Mouse (Mus musculus) cerebellum, adult 11-12 months (tissue): ENCODE measurements around the gene Gm5416.
"Not testable (repeated sequence)": the region's sequence is repeated elsewhere in the genome, so short reads cannot be mapped to it uniquely, and the experiment has no call there.

Experiments used
- DNase-seq: peaks from one replicate; pipeline ENCODE4 v3.0.0; 2022

The Gm5416 gene

DNA sequence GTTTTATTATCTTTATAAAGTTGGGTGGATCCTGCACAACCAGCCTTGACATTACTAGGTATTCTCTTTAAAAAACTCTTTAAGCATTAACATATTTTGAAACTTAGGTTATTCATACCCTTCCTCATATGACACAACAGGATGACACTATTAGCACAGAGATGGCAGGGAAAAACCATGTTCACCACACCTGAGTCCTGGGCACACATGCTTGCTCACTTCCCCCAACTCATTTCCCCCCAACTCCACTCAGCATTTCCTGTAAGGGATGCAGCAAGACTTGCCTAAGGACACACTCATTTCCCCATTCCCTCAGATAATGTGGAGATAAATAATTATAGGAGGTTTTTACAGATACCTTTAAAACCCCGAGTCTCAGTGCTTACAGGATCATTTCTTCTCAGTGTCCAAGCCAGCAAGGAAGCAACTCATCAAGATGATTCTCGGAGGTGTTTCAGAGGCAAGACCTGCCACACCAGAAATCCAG is at the start of gene Gm5416:
Gene Gm5416, plus strand, starts transcription at position 437 of the 487 bp plus-strand sequence.
- DNase-seq: no peak

DNA sequence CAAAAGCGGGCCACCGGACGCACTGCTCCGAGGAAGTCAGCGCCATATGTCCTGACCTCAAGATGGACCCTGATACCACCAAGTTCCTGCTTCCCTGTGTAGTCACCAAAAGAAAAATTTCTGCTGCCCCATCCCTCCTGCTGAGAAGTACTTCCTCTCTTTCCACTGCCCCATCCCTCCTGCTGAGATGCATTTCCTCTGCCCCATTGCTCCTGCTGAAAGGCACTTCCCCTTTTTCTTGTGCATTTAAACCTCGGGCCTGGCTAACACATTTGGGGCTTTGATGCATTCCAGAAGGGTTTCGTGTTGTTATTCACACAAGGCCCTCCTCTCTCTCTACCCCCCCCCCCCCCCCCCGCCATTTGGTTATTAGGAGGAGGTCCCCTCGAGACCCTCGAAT is 42.4 kb upstream of the Gm5416 start:
- not testable (repeated sequence) for DNase-seq

DNA sequence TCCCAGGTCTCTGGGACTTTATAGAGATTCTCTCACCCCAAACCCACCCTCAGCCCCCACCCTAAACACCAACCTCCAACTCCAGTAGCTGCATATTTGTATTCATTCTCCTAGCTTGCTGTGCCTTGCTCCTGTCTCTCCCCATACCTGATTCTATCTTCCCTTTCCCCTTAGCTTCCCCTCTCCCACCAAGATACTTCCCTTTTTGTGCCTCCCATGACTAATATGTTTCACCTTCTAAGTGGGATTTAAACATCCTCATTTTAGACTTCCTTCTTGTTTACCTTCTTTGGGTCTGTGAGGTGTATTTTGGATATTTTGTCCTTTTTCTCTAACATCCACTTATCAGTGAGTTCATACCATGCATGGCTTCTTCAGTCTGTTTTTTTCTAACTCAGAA is 34.1 kb upstream of the Gm5416 start:
- DNase-seq: no peak

DNA sequence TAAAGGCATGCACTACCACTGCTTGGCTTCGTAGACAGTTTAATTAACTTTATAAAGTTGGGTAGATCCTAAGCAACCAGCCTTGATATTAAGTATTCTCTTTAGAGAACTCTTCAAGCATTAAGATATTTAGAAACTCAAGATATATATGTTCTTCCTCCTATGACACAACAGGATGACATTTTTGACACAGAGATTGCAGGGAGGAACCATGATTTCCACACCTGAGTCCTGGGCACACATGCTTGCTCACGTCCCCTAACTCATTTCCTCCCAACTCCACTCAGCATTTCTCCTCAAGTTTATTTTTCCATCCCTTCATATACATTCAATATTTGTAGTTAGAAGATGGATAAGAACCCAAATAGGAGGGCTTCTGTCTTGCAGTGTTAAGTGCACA is 30.3 kb upstream of the Gm5416 start:
- DNase-seq: no peak

DNA sequence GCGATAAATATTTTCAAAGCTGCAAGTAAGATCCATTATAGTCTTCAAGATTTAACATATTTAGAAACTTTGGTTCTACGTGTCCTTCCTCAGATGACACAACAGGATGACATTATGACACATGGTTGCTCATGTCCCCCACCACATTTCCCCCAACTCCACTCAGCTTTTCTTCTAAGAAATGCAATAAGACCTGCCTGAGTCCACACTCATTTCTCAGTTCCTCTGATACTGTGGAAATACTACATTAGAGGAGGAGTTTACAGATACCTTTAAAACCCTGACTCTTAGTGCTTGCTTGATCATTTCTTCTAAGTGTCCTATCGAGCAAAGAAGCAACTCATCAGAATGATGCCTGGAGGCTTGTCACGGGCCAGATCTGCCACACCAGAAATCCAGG is 26.3 kb upstream of the Gm5416 start, which contains the start of gene Gm5483:
Gene Gm5483, plus strand, starts transcription at position 301 of the 400 bp plus-strand sequence.
- DNase-seq: not testable (repeated sequence)

DNA sequence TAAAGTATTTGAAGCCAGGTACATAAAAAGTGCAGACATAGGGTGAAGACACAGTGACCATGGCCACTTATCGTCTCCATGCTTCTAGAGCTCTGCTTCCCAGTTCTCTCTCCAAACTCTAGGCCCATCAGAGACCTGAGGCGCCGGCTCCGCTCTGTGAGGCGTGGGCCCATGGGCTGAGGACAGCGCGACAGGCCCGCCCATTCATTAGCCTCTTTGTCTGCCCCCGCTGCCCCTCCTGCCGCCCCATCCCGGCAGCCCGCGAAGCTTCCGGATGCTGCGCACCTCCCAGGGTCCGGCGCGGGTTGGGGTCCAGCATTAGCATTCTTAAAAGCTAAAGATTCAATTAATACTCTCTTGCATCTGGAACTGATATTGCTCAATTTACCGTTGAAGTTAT is 11.0 kb upstream of the Gm5416 start:
- DNase-seq: no peak

DNA sequence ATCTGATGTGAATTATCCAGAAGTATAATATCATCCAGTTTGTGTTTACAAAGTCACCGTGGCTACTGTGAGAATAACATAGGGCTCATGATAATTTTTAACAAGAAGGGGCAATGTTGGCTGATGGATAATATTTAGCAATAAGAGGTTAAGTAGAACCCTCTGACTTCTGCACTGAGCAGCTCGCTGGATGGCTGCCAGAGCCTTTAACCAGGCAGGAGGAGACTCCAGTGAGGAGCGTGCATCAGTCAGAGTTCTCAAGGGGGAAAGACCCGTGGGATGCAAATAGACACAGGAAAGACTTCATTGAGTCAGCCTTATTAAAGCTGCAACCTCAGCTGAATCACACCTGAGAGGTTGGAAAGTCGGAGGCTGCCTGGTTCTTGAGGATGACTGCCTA is 6.4 kb upstream of the Gm5416 start:
- DNase-seq: no peak

DNA sequence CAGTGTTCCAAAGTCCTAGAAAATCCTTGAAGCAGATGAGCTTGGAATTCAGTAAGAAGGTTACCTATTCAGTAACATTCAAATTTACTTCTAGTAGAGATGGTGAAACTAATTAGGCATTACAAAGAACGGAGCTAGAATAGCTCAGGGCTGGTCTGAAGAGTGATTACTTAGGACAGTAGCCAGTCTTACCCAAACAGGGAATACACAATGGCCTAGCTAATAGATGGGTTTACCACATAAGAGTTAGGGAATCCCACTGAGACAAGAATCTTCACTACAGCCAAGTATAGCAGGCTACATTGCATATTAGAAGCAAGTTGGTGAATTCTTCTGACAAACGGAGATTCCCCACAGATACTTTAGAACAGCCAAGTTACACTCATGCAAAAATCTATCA is 4.5 kb upstream of the Gm5416 start:
- DNase-seq: not testable (repeated sequence)

DNA sequence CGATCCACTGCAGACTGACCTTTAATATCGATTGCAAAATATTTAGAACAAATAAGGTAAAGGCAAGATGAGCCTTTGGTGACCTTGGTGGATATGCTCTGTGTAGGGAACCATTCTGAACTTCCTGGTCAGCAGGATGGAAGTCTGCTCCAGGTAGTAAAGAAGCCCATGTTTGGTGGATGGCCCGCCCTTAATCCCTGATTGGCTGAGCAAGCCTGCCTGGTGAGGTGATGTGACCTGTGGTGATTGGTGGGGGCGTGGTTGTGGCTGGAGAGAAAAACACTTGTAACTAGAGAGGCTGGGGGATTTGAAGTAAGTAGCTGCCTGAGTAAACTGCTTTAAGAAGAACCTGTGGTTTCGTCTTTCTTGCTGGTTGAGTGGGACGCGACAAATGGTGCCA is 11.0 kb downstream of the Gm5416 start, which contains the start of gene 2010005H15Rik:
Gene 2010005H15Rik, plus strand, starts transcription at position 301 of the 400 bp plus-strand sequence.
- not testable (repeated sequence) for DNase-seq

DNA sequence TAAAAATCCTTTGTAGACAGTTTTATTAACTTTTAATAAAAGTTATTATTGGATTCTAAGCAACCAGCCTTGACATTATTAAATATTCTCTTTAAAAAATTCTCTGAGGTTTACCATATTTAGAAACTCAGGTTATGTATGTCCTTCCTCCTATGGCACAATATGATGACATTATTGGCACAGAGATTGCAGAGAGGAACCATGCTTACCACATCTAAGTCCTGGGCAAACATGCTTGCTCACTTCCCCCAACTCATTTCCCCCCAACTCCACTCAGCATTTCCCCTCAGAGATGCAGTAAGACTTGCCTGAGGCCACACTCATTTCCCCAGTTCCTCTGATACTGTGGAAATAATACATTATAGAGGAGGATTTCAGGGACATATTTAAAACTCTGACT is 50.4 kb downstream of the Gm5416 start:
- not testable (repeated sequence) for DNase-seq
